Mouse (Mus musculus): Measurements from ENCODE around the gene Zfp277. TPM values are rescaled to one million over a fixed set of nuclear protein-coding genes. Genes with fewer than 3 reads are reported as not detected.

Gene Zfp277
- polyA plus RNA-seq, 1 experiment from 2014 or later = 35.8 TPM

DNA sequence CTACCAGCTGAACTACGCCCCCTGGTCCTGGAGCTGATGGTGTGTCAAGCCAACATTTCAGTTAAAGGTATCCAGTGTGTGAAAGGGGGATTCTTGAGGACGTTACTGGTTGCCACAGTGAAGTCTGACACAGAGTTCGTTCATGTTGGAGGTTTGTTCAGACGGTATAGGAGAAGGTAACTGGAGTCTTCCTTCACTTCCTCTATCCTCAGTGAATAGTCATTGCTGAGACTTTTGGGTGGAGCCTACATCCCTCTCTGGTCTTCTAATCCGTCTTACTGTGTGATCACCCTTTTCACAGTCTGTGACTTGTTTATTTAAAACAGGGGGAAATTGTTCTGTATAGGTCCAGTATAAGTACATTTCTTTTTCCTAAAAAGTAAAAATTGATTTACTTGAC, 23.3 kb upstream of the Zfp277 start:
- H3K27me3 ChIP-seq (ENCODE audit: control insufficient read depth, insufficient read depth, low read length) = no peaks in the 10 kb centered on the region
- H3K4me2 ChIP-seq = no peak overlapping the region
- H3K4me1 ChIP-seq (ENCODE audit: control insufficient read depth, insufficient read depth, low read length) = peaks cover 28% of the 10 kb centered on the region
- H3K4me3 ChIP-seq (ENCODE audit: low read depth, low read length) = no peak overlapping the region
- no peaks in the 10 kb centered on the region for H3K9me3 ChIP-seq (replicated peaks; ENCODE audit: control insufficient read depth, low read length)
- H3K9ac ChIP-seq (ENCODE audit: low read depth, low read length) = no peak overlapping the region
- H3K27ac ChIP-seq (ENCODE audit: low read depth, low read length) = no peak overlapping the region
- H3K36me3 ChIP-seq (ENCODE audit: control insufficient read depth, insufficient read depth, low read length) = no peaks in the 10 kb centered on the region
- 73% methylated on average over 5 of the region's 5 CpGs for WGBS (ENCODE audit: insufficient replicate concordance)
- ATAC-seq (replicated peaks; ENCODE audit: insufficient number of reproducible peaks, low FRiP score, low TSS enrichment) = no peak

DNA sequence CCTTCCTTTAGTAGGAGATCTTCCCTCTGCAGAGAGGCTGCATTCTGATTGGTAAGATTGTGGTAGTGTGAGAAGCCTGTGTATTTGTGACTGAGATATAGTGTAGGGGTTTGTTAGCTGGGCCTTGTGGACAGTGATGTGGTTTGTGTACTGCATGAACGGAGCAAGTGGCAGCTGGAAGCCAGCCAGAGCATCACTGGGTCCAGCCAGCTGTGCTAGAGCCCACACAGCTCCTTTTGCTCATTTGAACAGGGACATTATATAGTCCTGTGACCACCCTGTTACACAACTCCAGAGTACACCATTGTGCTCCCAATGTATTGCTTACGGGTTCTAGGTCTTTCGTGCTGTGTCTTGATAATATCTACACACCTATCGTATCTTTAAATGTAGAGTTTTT, 22.5 kb upstream of the Zfp277 start:
- H3K4me1 ChIP-seq (ENCODE audit: control insufficient read depth, insufficient read depth, low read length) = peaks cover 28% of the 10 kb centered on the region
- H3K9ac ChIP-seq (ENCODE audit: low read depth, low read length) = no peak overlapping the region
- 79% methylated on average over 4 of the region's 4 CpGs for WGBS (ENCODE audit: insufficient replicate concordance)
- no peaks in the 10 kb centered on the region for H3K27me3 ChIP-seq (ENCODE audit: control insufficient read depth, insufficient read depth, low read length)
- no peak overlapping the region for H3K4me2 ChIP-seq
- no peaks in the 10 kb centered on the region for H3K36me3 ChIP-seq (ENCODE audit: control insufficient read depth, insufficient read depth, low read length)
- no peak overlapping the region for H3K27ac ChIP-seq (ENCODE audit: low read depth, low read length)
- no peaks in the 10 kb centered on the region for H3K9me3 ChIP-seq (replicated peaks; ENCODE audit: control insufficient read depth, low read length)
- ATAC-seq (replicated peaks; ENCODE audit: insufficient number of reproducible peaks, low FRiP score, low TSS enrichment) = no peak
- H3K4me3 ChIP-seq (ENCODE audit: low read depth, low read length) = no peak overlapping the region

DNA sequence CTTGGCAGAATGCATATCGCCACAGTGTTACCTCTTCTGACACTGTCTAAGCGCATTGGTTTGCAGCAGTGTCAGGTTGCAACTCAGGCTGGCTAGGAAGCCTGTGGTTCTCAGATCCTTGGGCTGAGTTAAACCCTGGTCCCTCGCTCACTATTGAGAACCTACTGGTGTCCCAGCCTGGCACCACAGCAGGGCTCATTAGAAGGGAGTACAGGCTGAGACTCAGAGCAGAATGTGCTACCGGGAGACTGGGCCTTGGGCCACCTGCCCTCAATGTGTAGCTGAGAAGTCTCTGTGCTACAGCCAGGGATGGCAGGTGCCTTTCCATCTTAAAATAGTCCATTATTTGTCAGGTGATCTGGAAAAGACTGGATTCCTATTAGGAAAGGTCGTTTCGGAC, 18.6 kb upstream of the Zfp277 start:
- peak; percentile 14; the same call in 1 of the 2 replicates for ATAC-seq (replicated peaks; ENCODE audit: insufficient number of reproducible peaks, low FRiP score, low TSS enrichment)
- Histone ChIP-seq H3K4me3 (ENCODE audit: low read depth, low read length) (no peak overlapping the region), H3K36me3 (ENCODE audit: control insufficient read depth, insufficient read depth, low read length) (no peaks in the 10 kb centered on the region), H3K4me1 (ENCODE audit: control insufficient read depth, insufficient read depth, low read length) (peaks cover 17% of the 10 kb centered on the region), H3K9ac (ENCODE audit: low read depth, low read length) (no peak overlapping the region), H3K27ac (ENCODE audit: low read depth, low read length) (no peak overlapping the region), H3K27me3 (ENCODE audit: control insufficient read depth, insufficient read depth, low read length) (no peaks in the 10 kb centered on the region), H3K9me3 (replicated peaks; ENCODE audit: control insufficient read depth, low read length) (no peaks in the 10 kb centered on the region), H3K4me2 (no peak overlapping the region; the same call in 1 of the 2 replicates)
- 42% methylated on average over 6 of the region's 6 CpGs for WGBS (ENCODE audit: insufficient replicate concordance)

DNA sequence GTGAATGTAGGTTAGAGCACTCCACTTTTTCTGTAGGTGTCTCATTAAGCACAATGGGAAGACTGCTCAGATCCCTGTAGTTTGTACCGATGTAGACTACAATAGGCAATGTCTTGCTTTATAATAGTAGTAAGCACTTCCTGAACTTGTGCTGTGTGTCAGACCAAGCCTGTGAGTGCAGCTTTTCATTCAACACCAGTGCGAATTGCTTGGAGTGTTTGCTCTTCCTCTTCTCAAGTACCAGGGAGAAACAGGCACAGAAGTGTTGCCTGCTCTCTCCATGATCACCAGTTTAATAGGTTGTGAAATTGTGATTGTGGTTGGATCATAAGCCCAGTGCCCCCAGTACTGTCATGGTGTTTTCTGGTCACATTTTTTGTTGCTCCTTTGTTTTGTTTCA, 18.1 kb upstream of the Zfp277 start:
- no peak for ATAC-seq (replicated peaks; ENCODE audit: insufficient number of reproducible peaks, low FRiP score, low TSS enrichment)
- no peak overlapping the region for H3K27ac ChIP-seq (ENCODE audit: low read depth, low read length)
- no peaks in the 10 kb centered on the region for H3K36me3 ChIP-seq (ENCODE audit: control insufficient read depth, insufficient read depth, low read length)
- H3K4me2 ChIP-seq = no peak overlapping the region; the same call in 1 of the 2 replicates
- H3K4me3 ChIP-seq (ENCODE audit: low read depth, low read length) = no peak overlapping the region
- 41% methylated on average over 2 of the region's 2 CpGs for WGBS (ENCODE audit: insufficient replicate concordance)
- H3K9ac ChIP-seq (ENCODE audit: low read depth, low read length) = no peak overlapping the region
- peaks cover 17% of the 10 kb centered on the region for H3K4me1 ChIP-seq (ENCODE audit: control insufficient read depth, insufficient read depth, low read length)
- no peaks in the 10 kb centered on the region for H3K9me3 ChIP-seq (replicated peaks; ENCODE audit: control insufficient read depth, low read length)
- H3K27me3 ChIP-seq (ENCODE audit: control insufficient read depth, insufficient read depth, low read length) = no peaks in the 10 kb centered on the region

DNA sequence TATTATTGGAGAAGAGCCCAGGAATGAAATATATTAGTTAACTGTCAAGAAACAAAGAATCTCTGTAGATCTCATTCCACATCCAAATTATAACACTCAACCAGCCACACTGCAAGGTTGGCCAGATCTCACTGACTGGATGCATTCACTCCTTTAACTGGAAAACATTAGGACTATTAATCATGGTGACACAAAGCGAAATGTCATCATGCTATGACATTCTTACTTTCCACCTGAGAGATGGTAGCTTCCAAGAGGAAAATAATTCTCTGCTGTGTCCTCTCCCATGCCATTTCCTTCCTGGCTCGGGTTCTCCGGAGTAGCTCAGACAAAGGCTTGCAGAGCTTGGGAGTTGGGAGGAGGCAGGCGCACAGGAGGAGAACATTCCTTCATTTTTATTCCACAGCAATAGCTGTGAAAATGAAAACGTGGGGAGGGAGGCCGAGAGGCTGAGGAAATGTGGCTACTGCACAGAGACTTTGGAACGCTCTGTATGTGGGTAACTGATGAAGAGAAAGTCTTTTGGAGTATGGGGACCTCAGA, 17.1 kb upstream of the Zfp277 start:
- H3K4me2 ChIP-seq = no peak overlapping the region; the same call in 1 of the 2 replicates
- H3K4me1 ChIP-seq (ENCODE audit: control insufficient read depth, insufficient read depth, low read length) = peaks cover 14% of the 10 kb centered on the region
- H3K36me3 ChIP-seq (ENCODE audit: control insufficient read depth, insufficient read depth, low read length) = no peaks in the 10 kb centered on the region
- no peak overlapping the region for H3K4me3 ChIP-seq (ENCODE audit: low read depth, low read length)
- no peak overlapping the region for H3K9ac ChIP-seq (ENCODE audit: low read depth, low read length)
- H3K27ac ChIP-seq (ENCODE audit: low read depth, low read length) = no peak overlapping the region; the same call in 1 of the 2 replicates
- H3K27me3 ChIP-seq (ENCODE audit: control insufficient read depth, insufficient read depth, low read length) = no peaks in the 10 kb centered on the region
- H3K9me3 ChIP-seq (replicated peaks; ENCODE audit: control insufficient read depth, low read length) = no peaks in the 10 kb centered on the region
- 52% methylated on average over 7 of the region's 7 CpGs for WGBS (ENCODE audit: insufficient replicate concordance)
- no peak for ATAC-seq (replicated peaks; ENCODE audit: insufficient number of reproducible peaks, low FRiP score, low TSS enrichment)

DNA sequence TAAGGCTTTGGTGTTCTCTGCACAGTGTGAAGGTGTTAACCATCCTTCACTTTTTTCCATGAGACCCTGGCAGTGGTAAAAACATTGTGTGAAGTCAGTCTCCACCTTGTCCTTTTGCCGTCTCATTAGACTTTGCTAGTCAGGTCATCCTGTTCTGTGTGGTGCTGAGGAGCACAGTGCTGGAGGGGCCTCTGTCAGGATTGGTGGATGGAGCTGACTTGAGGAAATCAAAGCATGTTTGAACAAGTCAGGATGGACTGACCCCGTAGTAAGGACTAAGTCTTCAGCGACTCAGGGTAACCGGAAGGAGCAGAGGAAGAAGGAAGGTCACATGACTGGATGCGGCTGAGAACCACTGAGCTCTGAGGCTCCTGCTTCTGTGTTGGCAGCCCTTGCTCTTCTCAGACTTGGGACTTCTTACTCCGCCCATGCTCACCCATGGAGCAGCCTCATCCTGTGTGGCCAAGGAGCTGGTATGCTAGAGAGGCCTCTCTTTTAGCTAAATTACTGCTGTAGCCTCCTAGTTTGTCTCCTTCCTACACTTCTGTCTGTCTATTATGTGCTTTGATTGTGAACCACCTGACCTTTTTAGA, 14.1 kb upstream of the Zfp277 start:
- Histone ChIP-seq H3K36me3 (ENCODE audit: control insufficient read depth, insufficient read depth, low read length) (no peaks in the 10 kb centered on the region), H3K4me1 (ENCODE audit: control insufficient read depth, insufficient read depth, low read length) (peaks cover 11% of the 10 kb centered on the region), H3K27ac (ENCODE audit: low read depth, low read length) (no peak overlapping the region), H3K4me2 (no peak overlapping the region), H3K4me3 (ENCODE audit: low read depth, low read length) (no peak overlapping the region), H3K27me3 (ENCODE audit: control insufficient read depth, insufficient read depth, low read length) (no peaks in the 10 kb centered on the region), H3K9ac (ENCODE audit: low read depth, low read length) (no peak overlapping the region), H3K9me3 (replicated peaks; ENCODE audit: control insufficient read depth, low read length) (no peaks in the 10 kb centered on the region)
- ATAC-seq (replicated peaks; ENCODE audit: insufficient number of reproducible peaks, low FRiP score, low TSS enrichment) = no peak
- WGBS (ENCODE audit: insufficient replicate concordance) = 59% methylated on average over 6 of the region's 6 CpGs

DNA sequence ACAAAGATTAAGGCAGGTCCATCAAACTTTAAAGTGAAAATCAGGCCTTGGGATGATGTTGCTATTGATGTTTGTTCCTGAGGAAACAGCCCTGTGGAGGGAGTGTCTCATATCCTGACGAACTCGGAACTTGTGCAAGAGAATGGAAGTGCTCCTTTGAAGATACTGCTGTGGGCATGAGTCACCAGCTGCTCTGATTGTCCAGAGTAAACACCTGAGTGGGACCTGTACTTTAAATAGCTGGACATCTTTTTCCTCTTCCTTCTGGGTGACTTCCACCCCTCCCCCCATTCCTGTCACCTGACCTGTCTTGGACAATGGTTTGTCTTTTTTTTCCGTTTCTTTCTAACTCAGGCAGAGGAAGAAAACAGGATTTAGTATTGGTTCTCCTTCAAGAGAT, 13.3 kb upstream of the Zfp277 start:
- Histone ChIP-seq H3K4me2 (no peak overlapping the region), H3K36me3 (ENCODE audit: control insufficient read depth, insufficient read depth, low read length) (no peaks in the 10 kb centered on the region), H3K27ac (ENCODE audit: low read depth, low read length) (no peak overlapping the region), H3K4me3 (ENCODE audit: low read depth, low read length) (no peak overlapping the region), H3K4me1 (ENCODE audit: control insufficient read depth, insufficient read depth, low read length) (peaks cover 4% of the 10 kb centered on the region), H3K27me3 (ENCODE audit: control insufficient read depth, insufficient read depth, low read length) (no peaks in the 10 kb centered on the region), H3K9ac (ENCODE audit: low read depth, low read length) (no peak overlapping the region), H3K9me3 (replicated peaks; ENCODE audit: control insufficient read depth, low read length) (no peaks in the 10 kb centered on the region)
- no peak for ATAC-seq (replicated peaks; ENCODE audit: insufficient number of reproducible peaks, low FRiP score, low TSS enrichment)
- 51% methylated on average over 3 of the region's 3 CpGs for WGBS (ENCODE audit: insufficient replicate concordance)

DNA sequence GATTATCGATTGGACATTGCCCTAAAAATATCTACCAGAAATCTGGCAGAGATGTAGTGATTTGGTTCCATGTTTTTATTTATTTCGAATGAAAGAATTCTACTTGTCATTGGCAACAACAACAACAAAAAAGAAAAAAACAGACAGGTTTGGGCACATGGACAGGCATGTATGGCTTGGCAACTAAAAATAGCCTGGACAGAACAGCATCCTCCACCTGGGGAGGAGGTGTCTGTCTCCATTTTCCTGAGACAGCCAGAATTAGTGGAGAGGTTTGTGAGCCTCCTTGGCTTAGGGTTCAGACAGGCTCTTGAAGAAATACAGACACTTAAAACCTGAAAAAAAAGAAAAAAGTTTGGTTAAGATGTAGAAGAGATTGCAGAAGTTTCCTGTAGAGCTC, 10.8 kb upstream of the Zfp277 start:
- Histone ChIP-seq H3K27ac (ENCODE audit: low read depth, low read length) (no peak overlapping the region), H3K9me3 (replicated peaks; ENCODE audit: control insufficient read depth, low read length) (no peaks in the 10 kb centered on the region), H3K4me1 (ENCODE audit: control insufficient read depth, insufficient read depth, low read length) (no peaks in the 10 kb centered on the region), H3K36me3 (ENCODE audit: control insufficient read depth, insufficient read depth, low read length) (no peaks in the 10 kb centered on the region), H3K9ac (ENCODE audit: low read depth, low read length) (no peak overlapping the region), H3K4me2 (no peak overlapping the region), H3K4me3 (ENCODE audit: low read depth, low read length) (no peak overlapping the region), H3K27me3 (ENCODE audit: control insufficient read depth, insufficient read depth, low read length) (no peaks in the 10 kb centered on the region)
- no peak for ATAC-seq (replicated peaks; ENCODE audit: insufficient number of reproducible peaks, low FRiP score, low TSS enrichment)
- WGBS (ENCODE audit: insufficient replicate concordance) = 76% methylated on average over 2 of the region's 2 CpGs

DNA sequence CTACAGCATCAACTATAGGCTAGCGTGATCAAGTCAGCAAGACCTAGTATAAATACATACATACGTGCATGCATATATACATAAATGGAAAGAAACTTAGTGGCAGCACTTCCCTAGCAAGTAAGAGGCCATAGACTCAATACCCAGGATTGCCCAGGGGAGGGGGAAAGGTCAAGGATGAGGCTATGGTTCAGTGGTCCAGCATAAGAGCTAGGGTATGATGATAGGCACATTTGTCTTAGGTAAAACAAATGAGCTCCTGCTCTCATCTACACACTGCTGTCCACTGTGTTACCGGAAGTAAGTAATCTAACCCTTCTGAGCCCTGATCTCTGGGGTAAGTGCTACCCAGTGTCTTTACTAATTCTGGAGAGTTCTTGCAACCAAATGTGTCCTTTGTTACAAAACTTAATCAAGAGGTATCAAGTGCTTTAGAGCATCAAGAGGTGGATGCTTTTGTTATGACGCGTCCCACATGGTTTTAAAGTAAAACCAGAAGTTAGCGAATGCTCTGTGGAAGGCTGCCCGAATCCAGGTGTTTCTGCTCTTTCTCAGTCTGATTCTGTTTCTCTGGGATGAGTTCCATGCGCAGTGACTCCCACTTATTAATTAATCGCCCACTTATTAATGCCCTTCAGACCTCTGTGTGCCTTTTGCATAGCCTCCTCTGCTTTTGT, 3.6 kb upstream of the Zfp277 start:
- H3K27me3 ChIP-seq (ENCODE audit: control insufficient read depth, insufficient read depth, low read length) = no peaks in the 10 kb centered on the region
- no peaks in the 10 kb centered on the region for H3K9me3 ChIP-seq (replicated peaks; ENCODE audit: control insufficient read depth, low read length)
- H3K4me2 ChIP-seq = no peak overlapping the region
- no peak overlapping the region for H3K4me3 ChIP-seq (ENCODE audit: low read depth, low read length)
- no peak overlapping the region for H3K9ac ChIP-seq (ENCODE audit: low read depth, low read length)
- no peaks in the 10 kb centered on the region for H3K36me3 ChIP-seq (ENCODE audit: control insufficient read depth, insufficient read depth, low read length)
- no peaks in the 10 kb centered on the region for H3K4me1 ChIP-seq (ENCODE audit: control insufficient read depth, insufficient read depth, low read length)
- H3K27ac ChIP-seq (ENCODE audit: low read depth, low read length) = no peak overlapping the region
- ATAC-seq (replicated peaks; ENCODE audit: insufficient number of reproducible peaks, low FRiP score, low TSS enrichment) = no peak
- 71% methylated on average over 9 of the region's 9 CpGs for WGBS (ENCODE audit: insufficient replicate concordance)

All from heart, embryonic 11.5 days (tissue).